Mouse (Mus musculus): Measurements from ENCODE around the gene Fthl17c. TPM values are rescaled to one million over a fixed set of nuclear protein-coding genes. Genes with fewer than 3 reads are reported as not detected.

The Fthl17c gene
- polyA plus RNA-seq (2012; rRNA removed) = not detected in 2 replicates

DNA sequence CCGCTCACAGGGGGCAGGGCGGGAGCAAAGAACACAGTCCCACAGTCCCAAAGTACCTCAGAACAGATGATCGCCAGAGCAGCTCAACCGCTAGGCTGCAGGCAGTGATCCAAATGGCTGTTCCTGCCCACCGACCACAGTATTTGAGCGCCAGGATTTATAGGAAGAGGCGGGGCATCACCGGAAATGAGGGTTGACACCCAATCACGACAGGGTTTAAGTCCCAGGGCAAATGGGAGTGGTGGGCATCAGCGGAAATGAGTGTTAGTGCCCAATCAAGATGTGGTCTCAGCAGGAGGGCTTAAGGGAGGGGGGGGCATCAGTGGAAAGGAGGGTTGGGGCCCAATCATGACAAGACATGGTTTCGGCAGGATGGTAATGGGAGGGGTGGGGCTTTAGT, at the start of gene Fthl17c:
TSS of gene Fthl17c (minus strand) at position 101 of the 400 bp plus-strand sequence.

DNA sequence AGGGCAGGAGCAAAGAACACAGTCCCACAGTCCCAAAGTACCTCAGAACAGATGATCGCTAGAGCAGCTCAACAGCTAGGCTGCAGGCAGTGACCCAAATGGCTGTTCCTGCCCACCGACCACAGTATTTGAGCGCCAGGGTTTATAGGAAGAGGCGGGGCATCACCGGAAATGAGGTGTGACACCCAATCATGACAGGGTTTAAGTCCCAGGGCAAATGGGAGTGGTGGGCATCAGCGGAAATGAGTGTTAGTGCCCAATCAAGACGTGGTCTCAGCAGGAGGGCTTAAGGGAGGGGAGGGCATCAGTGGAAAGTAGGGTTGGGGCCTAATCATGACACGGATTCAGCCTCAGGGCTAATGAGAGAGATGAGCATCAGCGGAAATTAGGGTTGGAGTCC, 10.3 kb upstream of the Fthl17c start, which contains the start of gene Fthl17d:
TSS of gene Fthl17d (minus strand) at position 101 of the 400 bp plus-strand sequence.

DNA sequence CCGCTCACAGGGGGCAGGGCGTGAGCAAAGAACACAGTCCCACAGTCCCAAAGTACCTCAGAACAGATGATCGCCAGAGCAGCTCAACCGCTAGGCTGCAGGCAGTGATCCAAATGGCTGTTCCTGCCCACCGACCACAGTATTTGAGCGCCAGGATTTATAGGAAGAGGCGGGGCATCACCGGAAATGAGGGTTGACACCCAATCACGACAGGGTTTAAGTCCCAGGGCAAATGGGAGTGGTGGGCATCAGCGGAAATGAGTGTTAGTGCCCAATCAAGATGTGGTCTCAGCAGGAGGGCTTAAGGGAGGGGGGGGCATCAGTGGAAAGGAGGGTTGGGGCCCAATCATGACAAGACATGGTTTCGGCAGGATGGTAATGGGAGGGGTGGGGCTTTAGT, 13.5 kb downstream of the Fthl17c start, which contains the start of gene Fthl17b:
TSS of gene Fthl17b (minus strand) at position 101 of the 400 bp plus-strand sequence.

Other genes starting within 250 kb of the Fthl17c start
- gene Ssx9, start 228.1 kb downstream of the Fthl17c start, polyA plus RNA-seq (2012; rRNA removed) = not detected in 2 replicates
- gene Ssxb5, start 172.9 kb downstream of the Fthl17c start, polyA plus RNA-seq (2012; rRNA removed) = not detected in 2 replicates
- gene Gm6592, start 132.6 kb downstream of the Fthl17c start, polyA plus RNA-seq (2012; rRNA removed) = not detected in 2 replicates
- not detected in 2 replicates for gene Gm5751, start 102.3 kb downstream of the Fthl17c start, polyA plus RNA-seq (2012; rRNA removed)
- gene B630019K06Rik, start 84.2 kb downstream of the Fthl17c start, polyA plus RNA-seq (2012; rRNA removed) = 0.20 and 0.24 TPM in 2 replicates
- gene Fthl17b, start 13.6 kb downstream of the Fthl17c start, polyA plus RNA-seq (2012; rRNA removed) = not detected in 2 replicates
- not detected in 2 replicates for gene Fthl17d, start 10.2 kb upstream of the Fthl17c start, polyA plus RNA-seq (2012; rRNA removed)
- gene Fthl17e, start 56.9 kb upstream of the Fthl17c start, polyA plus RNA-seq (2012; rRNA removed) = not detected in 2 replicates
- not detected in 2 replicates for gene Fthl17f, start 86.5 kb upstream of the Fthl17c start, polyA plus RNA-seq (2012; rRNA removed)
- not detected in 2 replicates for gene 4930402K13Rik, start 128.0 kb upstream of the Fthl17c start, polyA plus RNA-seq (2012; rRNA removed)
- 0.05 and 0.06 TPM in 2 replicates for gene Lancl3, start 223.3 kb upstream of the Fthl17c start, polyA plus RNA-seq (2012; rRNA removed)